Mouse (Mus musculus): Measurements from ENCODE around the gene Thrb. TPM values are rescaled to one million over a fixed set of nuclear protein-coding genes. Genes with fewer than 3 reads are reported as not detected.

Thrb gene
- 3.3 and 3.4 TPM in 2 replicates for polyA plus RNA-seq (2012; rRNA removed)

DNA sequence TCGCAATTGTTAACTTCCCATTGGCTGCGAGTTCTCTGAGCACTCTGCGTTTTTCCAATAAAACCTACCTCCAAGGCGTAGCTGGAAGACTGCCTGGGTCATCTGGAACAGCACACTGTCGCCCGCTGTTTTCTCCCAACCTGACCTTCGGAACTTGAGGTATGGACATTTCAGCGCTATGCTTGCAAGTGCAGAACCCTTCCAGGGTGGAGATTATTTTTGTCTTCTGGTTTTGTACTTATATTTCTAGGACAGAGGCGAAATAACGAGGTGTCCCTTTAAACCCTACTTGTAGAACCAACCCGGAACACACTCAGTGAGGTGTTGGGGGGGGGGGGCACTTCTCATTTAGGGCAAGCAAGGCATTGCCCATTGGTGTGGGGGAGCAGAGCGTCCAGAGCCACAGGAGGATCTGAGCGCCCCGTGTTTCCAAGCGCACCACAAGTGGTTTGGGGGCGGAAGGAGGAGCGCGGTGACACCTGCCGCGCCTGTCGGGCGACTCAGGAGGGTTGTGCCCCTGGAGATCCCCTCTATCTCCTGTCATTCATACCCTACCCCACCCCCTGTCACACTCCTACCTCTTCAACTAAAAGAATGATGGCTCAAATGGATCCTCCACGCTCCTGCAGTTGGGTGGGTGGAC is at the start of gene Thrb:
TSS of gene Thrb (plus strand) at position 576 of the 643 bp plus-strand sequence.

All from liver, embryonic 18 days (tissue).